Mouse (Mus musculus): ENCODE measurements at regions not wholly inside any gene's neighbourhood (a gene's known extent, or its start where the extent isn't known, plus 50 kb on each side); places are given as distances from the start of the nearest gene placed in this dataset.
"Not testable (repeated sequence)": the region's sequence is repeated elsewhere in the genome, so short reads cannot be mapped to it uniquely, and the experiment has no call there.

- no peak for DNase-seq
Observed at GRCm38 (mm10) chr10:119094166-119094565, 145.7 kb downstream of the Cand1 start.

GRCm38 (mm10) chr10:119087886-119088285 is 152.0 kb downstream of the Cand1 start:
- no peak for DNase-seq

GRCm38 (mm10) chr10:119087071-119087665 is 152.7 kb downstream of the Cand1 start:
- DNase-seq: no peak

- no peak for DNase-seq
Observed at GRCm38 (mm10) chr10:119086450-119086849, 153.4 kb downstream of the Cand1 start.

- no peak for DNase-seq
Observed at GRCm38 (mm10) chr10:119083431-119083830, 156.4 kb downstream of the Cand1 start.

GRCm38 (mm10) chr10:119082861-119083260 is 157.0 kb downstream of the Cand1 start:
- no peak for DNase-seq

- DNase-seq: not testable (repeated sequence)
Observed at GRCm38 (mm10) chr10:119081766-119082165, 158.1 kb downstream of the Cand1 start.

GRCm38 (mm10) chr10:119076100-119076566 is 163.7 kb downstream of the Cand1 start:
- no peak for DNase-seq

- DNase-seq: no peak
Observed at GRCm38 (mm10) chr10:119074887-119075286, 165.0 kb downstream of the Cand1 start.

GRCm38 (mm10) chr10:119073991-119074390 is 165.9 kb downstream of the Cand1 start:
- no peak for DNase-seq

GRCm38 (mm10) chr10:119069410-119069809 is 170.4 kb downstream of the Cand1 start:
- no peak for DNase-seq

GRCm38 (mm10) chr10:119067838-119068237 is 172.0 kb downstream of the Cand1 start:
- DNase-seq: no peak

GRCm38 (mm10) chr10:119067366-119067765 is 172.5 kb downstream of the Cand1 start:
- DNase-seq: no peak

GRCm38 (mm10) chr10:119065974-119066373 is 173.9 kb downstream of the Cand1 start:
- DNase-seq: no peak

- DNase-seq: peak; percentile 14
Observed at GRCm38 (mm10) chr10:119065133-119065817, 174.6 kb downstream of the Cand1 start.

- no peak for DNase-seq
Observed at GRCm38 (mm10) chr10:119064218-119064617, 175.6 kb downstream of the Cand1 start.

GRCm38 (mm10) chr10:119063209-119063699 is 176.6 kb downstream of the Cand1 start:
- no peak for DNase-seq

- no peak for DNase-seq
Observed at GRCm38 (mm10) chr10:119061958-119062599, 177.8 kb downstream of the Cand1 start.

- DNase-seq: no peak
Observed at GRCm38 (mm10) chr10:119061349-119061850, 178.5 kb downstream of the Cand1 start.

- DNase-seq: no peak
Observed at GRCm38 (mm10) chr10:119058493-119059020, 181.3 kb downstream of the Cand1 start.

GRCm38 (mm10) chr10:119055199-119055785 is 184.6 kb downstream of the Cand1 start:
- peak; percentile 23 for DNase-seq

- DNase-seq: no peak
Observed at GRCm38 (mm10) chr10:119054191-119055175, 184.5 kb upstream of the Dyrk2 start.

All from cerebellum, adult 9-11 months (tissue).